Mouse (Mus musculus) retina, adult 2 months (tissue): ENCODE results near the gene Ppfibp1.

ENCODE experiments used
- DNase-seq: peaks from one replicate; pipeline ENCODE4 v3.0.0-alpha.2; 2012; ENCODE audit warnings: low read depth, low spot score

Gene Ppfibp1

DNA sequence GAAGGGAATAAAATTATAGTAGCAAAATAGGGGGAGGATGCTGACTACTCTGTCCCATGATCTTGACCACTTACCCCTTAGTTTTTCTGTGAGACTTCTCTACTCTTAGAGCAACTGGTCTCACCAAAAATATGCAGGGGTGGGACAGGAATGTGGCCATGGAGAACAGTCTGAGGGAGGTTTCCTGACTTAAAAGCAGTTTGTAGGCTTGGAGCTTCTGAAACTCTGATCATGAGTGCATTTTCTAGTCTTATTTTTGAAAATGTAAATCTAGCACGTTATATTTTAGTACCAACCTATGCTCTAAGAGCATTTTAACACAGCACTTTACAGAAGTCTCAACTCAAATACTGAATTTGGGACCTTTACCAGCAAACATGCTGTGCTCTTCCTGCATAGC lies 70.4 kb downstream of the Ppfibp1 start:
- DNase-seq: no peak

DNA sequence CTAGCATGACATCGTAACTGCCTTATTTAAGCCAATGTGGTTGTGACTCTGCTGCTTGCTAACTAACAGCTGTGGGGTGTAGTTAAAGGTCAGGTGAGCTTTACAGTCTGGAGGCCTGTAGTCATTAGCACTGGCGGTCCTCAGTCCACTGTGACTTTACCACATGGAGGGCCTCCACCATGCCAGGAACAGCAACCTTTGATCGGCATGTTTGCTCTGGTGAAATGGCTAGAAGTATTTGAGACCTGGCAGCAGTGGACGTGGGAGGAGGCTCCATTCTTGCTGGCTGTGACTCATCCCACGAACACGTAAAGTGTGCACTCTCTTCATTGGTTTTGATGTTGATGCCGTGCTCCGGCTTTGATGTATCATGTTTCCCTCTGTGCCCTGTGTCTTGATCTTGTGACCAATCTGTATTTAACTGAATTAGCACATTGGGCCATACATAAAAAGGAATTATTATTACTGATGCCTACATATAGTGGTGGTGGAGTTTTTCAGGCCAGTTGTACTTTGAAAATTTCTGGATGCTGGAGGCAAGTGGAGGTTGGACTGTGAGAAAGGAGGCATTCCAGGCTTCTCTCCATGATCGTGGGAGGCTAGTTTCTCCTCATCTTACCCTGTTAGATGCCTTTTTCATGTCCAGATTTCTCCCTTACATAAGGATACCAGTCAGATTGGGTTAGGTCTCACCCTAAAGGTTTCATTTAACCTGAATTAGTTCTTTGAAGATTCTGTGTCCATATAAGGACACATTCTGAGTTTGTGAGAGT lies 71.8 kb downstream of the Ppfibp1 start:
- no peak for DNase-seq

DNA sequence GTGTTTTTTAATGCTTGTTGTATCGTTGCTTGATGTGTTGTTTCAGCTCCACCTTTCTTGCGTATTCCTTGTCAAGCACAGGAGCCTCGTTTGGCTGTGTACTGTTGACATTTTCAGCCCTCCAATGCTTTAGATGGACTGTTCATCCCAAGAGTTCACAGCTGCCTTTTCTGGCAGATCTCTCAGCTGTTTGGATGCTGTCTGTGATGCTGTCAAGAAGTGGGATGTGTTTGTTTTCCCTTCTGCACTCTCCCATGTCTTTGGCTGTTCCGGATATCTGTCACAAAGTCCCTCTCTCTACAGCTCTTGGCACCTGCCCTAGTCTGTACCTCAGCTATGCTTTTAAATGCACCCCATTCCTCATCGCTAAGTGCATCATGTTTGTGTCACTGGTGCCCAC lies 72.7 kb downstream of the Ppfibp1 start:
- DNase-seq: no peak

DNA sequence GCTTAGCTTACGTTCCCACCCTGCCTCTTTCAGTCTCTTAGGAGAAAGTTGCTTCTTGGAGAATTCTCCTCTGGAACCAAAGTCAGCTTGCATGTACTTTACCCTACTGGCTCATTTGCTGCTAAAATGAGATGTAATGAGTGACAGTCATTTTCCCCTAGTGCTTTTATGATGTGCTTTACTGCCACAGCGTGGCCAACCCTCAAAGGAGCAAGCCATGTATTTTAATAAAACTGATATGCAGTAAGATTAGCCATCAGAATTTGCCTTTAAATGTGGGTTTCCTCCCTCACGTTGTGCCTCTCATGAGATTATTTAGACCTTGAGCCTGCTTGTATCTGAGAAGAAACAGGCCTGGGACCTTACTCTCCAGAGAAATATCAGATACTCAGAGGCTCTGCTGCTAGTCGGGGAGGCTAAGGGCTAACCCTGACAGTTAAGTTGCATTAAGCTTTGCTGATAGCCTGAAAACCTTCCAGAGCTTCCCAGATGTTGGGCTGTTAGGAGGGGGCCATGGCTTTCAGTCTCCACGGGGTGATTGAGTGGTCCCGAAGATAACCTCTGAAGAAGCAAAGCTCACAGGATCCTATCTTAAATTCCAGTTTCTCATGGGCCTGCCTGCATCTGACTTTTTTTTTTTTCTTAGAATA lies 73.7 kb downstream of the Ppfibp1 start:
- DNase-seq: no peak

DNA sequence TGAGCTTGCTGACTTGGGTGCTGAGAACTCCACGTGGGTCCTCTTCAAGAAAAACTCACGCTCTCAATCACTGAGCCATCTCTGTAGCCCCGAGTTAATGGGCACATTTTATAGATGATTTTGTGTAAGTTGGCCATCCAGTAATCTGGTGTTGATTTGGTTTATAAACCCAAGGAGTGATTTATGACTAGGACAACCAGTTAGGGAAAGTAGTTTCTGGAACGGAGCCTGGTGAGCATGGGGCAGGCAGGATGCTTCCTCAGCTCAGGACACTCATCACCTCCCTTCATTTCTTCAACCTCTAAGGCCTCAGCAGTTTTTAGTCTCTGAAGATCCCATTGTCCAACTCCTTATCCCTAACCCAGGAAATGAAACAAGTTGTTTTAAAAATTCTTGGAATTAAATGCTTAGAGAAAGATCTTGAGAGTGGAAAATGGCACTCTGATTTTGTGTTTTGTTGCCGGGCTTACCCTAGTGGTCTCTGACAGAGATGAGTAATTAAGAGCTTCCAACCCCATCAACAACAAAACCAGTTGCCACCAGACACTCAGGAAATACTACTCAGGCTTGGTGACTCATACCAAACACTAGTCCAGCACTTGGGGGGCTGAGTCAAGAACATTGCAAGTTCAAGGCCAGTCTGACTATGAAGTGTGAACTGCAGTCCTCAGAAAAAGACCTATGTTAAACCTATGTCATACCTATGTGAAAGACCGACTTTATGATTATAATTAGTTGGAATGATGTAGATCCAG lies 75.3 kb downstream of the Ppfibp1 start:
- DNase-seq: no peak

DNA sequence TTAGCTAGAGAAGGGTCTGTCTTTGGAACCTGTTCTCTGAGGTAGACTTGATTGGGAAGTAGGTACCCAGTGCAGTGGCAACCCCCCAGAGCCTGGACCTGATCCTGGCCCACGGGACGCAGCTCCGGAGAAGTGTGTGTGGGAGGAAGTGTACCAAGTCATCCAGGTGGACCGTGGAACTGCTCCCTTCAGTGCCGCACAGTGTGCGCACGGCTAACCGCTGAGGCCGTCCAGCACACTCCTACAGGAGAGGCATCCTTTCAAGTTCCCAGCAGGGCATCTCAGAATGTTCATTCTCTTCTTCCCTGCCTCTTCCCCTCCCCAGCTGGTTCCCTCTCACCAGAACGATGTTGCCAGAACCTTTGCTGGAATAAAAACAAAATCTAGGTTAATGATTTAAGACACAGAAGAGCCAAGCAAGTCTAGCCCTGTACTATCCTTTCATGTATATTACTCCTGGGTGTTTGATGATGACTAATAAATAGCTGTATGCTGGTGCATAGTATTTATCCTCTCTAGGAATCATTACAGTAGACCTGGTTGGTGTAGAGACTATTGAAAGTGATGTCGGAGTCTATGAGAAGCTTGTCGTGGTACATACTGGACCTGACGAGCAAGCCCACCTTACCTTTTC lies 77.0 kb downstream of the Ppfibp1 start:
- DNase-seq: no peak

DNA sequence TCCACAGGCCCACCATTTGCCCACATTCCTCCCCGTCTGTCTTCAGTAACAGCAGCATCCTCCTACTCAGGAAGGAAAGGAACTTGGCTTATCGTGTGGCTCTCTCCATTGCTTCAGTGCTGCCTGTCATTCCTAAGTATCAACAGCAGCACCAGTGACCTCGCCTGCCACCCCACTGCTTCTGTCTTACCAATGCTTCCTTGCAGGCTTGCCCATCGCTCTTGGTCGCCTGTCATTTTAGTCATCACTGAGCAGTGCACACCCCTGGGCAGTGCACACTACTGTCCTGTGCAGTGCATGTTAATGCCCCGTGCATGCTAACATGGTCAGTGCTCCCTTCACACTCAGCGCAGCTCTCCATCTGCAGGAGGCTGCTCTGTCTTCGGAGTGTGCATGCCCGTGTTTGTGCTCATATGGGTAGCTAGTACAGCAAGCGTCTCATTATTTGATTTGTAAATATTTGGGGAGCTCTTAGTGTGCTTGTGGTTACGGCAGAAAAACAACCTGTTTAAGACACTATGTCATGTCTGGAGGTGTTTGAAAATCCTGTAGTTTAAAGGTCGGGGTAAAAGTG lies 78.2 kb downstream of the Ppfibp1 start:
- no peak for DNase-seq

DNA sequence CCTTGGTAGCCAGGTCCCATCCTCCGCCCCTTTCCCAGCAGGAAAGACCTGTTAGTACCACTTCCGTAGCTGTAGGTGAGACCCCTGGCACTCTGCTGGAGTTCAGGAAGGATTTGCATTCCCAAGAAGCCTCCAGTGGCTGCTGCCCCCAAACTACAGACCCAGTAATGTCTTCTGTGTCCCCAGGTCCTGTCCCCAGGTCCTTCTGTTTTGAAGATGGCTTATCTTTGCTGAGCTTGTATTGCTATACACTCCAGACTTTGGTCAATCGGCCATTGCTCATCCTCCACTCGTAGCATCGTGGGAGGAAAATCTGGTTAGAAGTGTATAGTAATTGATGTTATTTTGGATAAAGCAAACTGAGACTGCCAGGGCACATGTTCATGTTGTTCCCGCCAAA lies 79.5 kb downstream of the Ppfibp1 start:
- no peak for DNase-seq

DNA sequence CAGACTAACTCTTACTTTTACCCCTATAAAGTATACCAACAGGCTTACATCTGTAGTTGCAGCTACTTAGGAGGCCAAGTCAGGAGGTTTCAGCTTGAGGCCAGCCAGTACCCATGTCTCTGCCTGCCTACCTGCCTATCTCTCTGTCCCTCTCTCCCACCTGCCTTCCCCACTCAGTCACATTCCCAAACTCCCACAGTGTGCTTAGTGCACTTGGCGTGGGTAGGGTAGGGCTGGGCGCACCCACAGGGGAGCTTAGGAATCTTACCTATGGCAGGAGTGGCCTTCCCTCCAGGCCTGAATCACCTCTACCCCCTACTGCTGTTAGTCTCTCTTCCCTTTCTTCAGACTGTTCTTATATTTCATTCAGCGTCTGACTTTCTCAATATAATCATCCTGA lies 82.5 kb downstream of the Ppfibp1 start:
- DNase-seq: no peak

DNA sequence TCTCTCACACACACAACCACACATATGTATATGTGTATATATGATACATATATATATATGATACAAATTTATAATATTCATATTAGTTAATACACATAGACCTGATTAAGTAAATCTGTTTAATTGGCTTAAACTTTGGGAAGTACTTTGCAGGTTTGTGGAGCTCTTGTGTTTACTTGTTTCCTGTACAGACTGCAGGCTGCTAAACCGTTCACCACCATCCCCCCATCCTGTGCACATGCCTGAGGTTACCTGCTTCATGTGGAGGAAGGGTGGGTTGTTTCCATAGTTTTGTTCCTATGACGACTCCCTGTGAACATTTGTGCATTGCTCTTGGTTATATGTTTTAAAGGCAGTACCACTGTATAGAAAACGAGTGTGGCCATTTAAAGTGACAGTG lies 83.1 kb downstream of the Ppfibp1 start:
- DNase-seq: no peak

DNA sequence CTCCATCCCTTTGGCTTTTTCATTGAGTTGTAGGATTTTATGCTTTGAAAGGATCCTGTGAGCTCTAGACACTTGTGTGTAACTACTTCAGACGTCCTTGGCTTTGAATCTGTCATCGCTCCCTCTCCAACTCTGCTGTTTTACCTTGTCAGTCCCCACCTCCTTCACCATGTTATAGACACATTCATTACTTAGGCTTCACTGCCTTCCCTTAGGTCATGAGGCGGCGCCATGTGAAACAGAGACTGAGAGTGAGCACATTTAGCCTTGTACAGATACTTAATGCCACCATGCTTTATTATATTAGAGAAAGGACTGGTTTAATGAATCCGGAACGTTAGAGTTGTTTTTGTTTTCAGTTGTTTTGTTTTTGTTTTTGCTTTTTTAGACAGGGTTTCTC lies 83.7 kb downstream of the Ppfibp1 start:
- no peak for DNase-seq

DNA sequence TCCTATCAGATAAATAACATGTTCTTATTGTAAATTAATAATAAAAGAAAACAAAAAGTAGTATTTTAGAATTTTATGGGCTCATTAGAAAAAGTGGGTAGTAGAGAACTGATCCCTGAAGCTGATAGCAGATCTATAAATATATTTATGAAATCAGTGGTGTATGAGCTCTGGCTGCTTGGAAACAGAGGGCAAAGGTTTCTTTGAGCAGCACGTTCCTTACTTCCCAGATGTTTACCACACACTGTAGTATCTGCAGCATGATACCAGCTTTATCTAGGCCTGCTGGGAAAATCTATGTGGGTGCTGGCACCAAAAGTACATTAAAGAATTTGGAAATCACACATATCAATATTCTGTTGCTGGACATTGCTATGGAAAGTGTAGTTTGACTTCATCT lies 84.5 kb downstream of the Ppfibp1 start:
- no peak for DNase-seq

DNA sequence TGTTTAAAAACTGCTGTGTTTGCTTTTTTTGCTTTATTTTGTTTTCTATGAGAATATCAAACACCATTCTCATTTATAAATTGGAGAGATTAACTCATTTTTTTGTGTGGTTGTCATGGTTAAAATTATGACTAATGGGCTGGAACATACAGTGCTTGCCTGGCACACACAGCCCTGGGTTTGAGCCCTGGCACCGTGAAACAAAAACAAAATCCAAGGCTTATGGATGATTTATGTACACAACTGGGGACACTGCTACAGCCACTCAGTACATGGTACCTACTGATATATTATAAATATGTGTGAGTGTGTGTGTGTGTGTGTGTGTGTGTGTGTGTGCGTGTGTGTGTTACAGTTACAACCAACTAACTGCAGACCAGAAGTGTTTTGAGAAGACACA lies 85.1 kb downstream of the Ppfibp1 start:
- DNase-seq: no peak

DNA sequence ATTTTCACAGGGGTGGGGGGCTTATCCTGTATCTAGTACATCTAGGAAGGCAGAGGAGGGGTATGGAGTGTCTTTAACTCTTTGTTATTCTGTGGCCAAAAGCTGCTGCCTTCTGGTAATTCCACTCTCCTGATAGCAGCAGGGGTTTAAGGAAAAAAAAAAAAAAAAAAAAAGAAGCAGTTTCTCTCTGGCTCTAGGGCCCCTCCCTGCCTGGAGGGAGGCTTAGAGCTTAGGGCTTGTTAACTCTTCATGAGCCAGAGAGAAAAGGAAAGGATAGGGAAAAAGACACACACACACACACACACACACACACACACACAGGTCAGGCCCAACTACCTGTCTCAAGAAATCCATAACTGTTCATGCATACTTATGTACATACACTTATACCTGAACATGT lies 85.5 kb downstream of the Ppfibp1 start:
- no peak for DNase-seq

DNA sequence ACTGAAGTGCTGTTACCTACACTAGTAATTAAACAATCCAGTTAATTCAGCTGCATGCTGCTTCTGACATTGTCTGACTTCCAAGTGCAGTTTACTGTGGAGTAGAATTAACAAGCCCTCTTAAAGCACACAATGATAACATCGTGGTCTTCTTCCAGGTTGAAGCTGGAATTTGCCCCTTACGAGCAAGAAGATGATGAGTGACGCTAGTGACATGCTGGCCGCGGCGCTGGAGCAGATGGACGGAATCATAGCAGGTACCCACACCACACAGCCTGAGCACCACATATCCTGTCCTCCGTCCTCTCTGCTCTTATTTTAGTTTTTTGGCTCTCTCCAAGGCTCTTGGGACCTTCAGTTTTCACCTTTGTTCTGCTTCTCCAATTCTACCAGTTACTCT lies 88.2 kb downstream of the Ppfibp1 start:
- DNase-seq: no peak

DNA sequence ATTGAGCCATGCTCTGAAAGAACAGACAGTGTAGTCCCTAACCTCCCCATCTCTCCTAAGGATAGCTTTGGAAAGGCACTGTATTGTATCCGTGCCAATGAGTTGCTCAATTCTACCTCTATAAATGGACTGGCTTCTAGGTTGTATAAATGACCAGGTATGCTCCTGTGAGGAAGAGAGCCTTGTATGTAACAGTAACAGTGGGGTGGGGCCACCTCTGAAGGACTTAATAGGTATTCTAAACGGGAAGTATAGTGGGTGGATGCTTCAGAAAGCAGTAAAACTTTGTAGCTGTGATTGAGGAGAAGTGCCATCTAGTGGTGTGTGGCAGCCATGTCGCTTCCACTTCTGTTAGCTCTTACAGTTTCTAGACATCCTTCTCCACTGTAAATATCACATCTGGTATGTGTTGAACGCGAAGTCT lies 90.4 kb downstream of the Ppfibp1 start:
- DNase-seq: no peak

DNA sequence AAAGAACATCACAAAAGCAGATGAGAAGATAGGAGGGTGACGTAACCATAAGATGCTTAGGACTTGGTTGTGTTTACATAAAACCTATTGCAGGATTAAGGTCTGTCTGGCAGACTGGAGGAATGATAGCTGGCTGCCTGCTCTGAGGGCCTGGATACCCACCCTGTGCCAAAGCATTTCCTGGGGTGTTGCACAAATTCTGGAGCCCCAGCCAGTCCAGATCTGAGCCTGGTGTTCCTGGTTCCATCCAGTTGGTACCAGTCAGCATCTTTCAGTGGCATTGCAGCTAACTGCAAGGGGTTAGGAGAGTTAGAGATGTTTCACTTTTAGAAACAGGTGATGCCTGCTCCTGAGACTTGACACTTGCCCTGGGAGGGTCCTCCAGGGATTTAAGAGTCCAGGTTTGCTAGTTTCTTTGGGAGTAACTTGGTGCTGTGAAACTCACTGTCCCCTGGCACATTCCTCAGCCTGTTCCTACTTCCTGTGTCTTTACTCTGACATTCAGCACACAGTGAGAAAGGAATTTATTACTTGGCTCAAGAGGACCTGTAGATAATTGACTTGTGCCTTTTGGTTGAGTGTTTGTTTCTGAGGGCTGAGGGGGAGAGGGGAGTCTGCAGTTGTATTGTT lies 90.9 kb downstream of the Ppfibp1 start:
- DNase-seq: no peak

DNA sequence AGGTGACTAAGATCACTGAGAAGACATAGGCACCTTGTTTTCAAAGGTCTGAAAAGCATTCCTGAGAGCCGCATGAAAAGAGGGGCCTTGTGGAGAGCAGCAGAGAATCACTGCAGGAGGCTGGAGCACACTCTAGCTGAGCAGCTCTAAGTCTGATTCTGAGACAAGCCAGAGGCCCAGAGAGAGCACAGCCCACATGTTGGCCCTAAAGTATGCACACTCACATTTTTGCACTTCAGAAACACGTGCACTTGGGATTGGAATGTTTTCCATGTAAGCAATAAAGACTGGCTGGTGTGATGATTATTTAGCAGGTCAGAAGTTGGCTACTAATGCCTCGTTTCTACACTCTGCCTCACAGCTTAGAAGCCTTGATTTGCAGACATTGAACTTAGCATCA lies 91.7 kb downstream of the Ppfibp1 start:
- no peak for DNase-seq

DNA sequence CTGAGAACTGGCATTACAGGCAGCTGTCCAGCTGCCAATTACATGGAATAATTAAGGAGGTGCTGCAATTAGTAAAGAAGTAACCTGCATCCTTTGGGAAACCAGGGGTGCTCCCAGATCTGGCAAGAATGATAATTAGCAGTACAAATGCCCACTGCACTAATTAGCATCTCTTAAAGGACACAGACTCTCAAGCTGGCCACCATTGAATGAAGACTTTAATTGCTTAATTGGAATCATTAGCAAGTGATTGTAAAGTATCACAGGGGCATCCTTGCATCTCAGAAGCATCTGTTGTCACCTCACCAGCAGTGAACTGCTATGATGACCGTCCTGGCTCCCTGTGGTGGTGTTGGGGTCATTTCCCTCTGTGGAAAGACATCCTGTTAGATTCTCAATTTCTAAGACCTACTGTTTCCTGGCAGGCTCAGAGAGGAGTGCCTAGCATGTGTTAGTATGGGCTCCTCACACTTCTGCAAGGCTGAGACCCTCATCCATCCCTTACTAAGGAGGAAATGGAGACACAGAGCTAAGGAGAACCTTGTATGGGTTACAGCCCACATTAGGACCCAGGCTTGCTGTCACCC lies 93.1 kb downstream of the Ppfibp1 start:
- no peak for DNase-seq

DNA sequence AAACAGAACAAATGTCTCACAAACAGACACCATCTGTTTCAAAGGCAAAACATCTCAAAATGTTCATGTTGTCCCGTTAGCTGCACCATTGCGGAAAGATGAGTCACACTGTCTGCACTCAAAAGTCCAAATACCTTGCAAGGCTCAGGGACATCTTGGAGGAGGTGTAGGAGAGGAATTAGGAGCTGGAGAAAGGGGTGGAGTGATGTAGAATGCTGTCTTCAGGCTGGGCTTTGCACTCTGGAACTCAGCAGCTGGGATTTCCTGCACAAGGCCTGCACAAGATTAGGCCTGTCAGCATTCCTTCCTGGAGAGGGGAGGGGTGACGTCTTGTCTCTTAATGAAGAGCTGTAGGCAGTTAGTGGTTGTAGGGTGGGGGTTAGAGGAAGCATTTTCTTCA lies 96.3 kb downstream of the Ppfibp1 start:
- DNase-seq: no peak

DNA sequence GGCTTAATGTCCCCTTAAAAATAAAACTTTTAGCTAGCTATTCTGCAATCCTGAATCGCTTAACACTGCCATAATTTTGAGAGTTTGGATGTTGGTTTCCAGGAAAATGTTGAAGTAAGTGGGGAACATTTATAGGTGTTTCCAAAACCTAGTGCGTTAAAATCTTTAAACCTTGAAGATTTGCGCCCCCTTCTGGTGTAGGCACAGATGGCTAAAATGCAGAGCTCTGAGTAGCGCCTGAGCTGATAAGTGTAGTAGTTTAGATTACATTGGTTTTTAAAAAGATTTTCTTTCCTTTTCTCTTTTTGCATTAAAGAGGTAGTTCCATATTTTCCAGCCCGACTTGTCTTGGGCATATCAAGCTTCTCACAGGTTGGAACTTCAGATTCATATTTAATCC lies 105.9 kb downstream of the Ppfibp1 start:
- no peak for DNase-seq
